Mouse (Mus musculus) small intestine, adult 2 months (tissue): ENCODE results near the gene Mccc1. TPM values are rescaled to one million over a fixed set of nuclear protein-coding genes. Genes with fewer than 3 reads are reported as not detected.

ENCODE experiments used
- H3K27ac ChIP-seq: fragments of 200-500 bp; 2 replicates; pipeline ENCODE4 v1.5.1; 2012; ENCODE audit warnings: low read depth, low read length, control low read depth, inconsistent platforms; ENCODE audit not compliant: insufficient read depth
- H3K27me3 ChIP-seq: fragments of 200-500 bp; 2 replicates; pipeline ENCODE4 v1.6.1; 2012; ENCODE audit warnings: mild to moderate bottlenecking, moderate library complexity, low read length, inconsistent platforms; ENCODE audit not compliant: control insufficient read depth, insufficient read depth
- H3K36me3 ChIP-seq: fragments of 200-500 bp; 2 replicates; pipeline ENCODE4 v1.6.1; 2012; ENCODE audit warnings: mild to moderate bottlenecking, low read length, control low read depth, inconsistent platforms; ENCODE audit not compliant: control insufficient read depth, insufficient read depth
- H3K4me1 ChIP-seq: fragments of 200-500 bp; 2 replicates; pipeline ENCODE4 v1.6.1; 2012; ENCODE audit warnings: low read length, inconsistent platforms, mixed read lengths; ENCODE audit not compliant: control insufficient read depth, insufficient read depth, insufficient read length
- H3K4me3 ChIP-seq: fragments of 200-500 bp; 2 replicates; pipeline ENCODE4 v1.5.1; 2012; ENCODE audit warnings: low read depth, mild to moderate bottlenecking, control low read depth, inconsistent platforms, low read length, moderate library complexity
- CTCF ChIP-seq: fragments of 200-500 bp; IDR thresholded peaks from 2 replicates; pipeline ENCODE4 v1.5.1; 2012; ENCODE audit warnings: low read depth, mild to moderate bottlenecking, control low read depth, inconsistent platforms, low read length, moderate library complexity, mixed read lengths; ENCODE audit not compliant: insufficient replicate concordance, insufficient read length; ENCODE audit errors: extremely low read depth
- POLR2A ChIP-seq: fragments of 200-500 bp; IDR thresholded peaks from 2 replicates; pipeline ENCODE4 v1.6.1; 2012; ENCODE audit warnings: low read depth, mild to moderate bottlenecking, control low read depth, inconsistent platforms, low read length, moderate library complexity
- WGBS: fragments of 180-500 bp; shearing (Covaris S2); methylation state at CpG from one replicate; pipeline ENCODE4 v1.1.7; 2018; 5-methylcytosine and 5-hydroxymethylcytosine counted together
- polyA plus RNA-seq: library from polyadenylated mRNA; depleted of rRNA; stranded (reverse); fragments of >200 nt; gene quantifications from 2 replicates; pipeline ENCODE4 v1.2.3, GENCODE M21; 2012

The Mccc1 gene
- polyA plus RNA-seq, 1 experiment = 7.1 TPM

- Histone ChIP-seq H3K27me3 (no peaks in the 10 kb centered on the region), H3K4me3 (no peak overlapping the region), H3K27ac (no peak overlapping the region), H3K4me1 (no peaks in the 10 kb centered on the region), H3K36me3 (no peaks in the 10 kb centered on the region)
- TF ChIP-seq CTCF (no peak), POLR2A (no peak)
- 75% methylated on average over 3 of the region's 3 CpGs for WGBS
These were observed 10.8 kb upstream of the Mccc1 start for GRCm38 (mm10) chr3:36011239-36011638.

- Histone ChIP-seq H3K4me1 (no peaks in the 10 kb centered on the region), H3K27me3 (no peaks in the 10 kb centered on the region), H3K36me3 (no peaks in the 10 kb centered on the region), H3K4me3 (no peak overlapping the region), H3K27ac (no peak overlapping the region)
- WGBS = 65% methylated on average over 4 of the region's 4 CpGs
- TF ChIP-seq CTCF (no peak), POLR2A (no peak)
These were observed 8.1 kb upstream of the Mccc1 start for GRCm38 (mm10) chr3:36008411-36009154.

- no peaks in the 10 kb centered on the region for H3K27me3 ChIP-seq
- H3K4me1 ChIP-seq = no peaks in the 10 kb centered on the region
- 41% methylated on average over 4 of the region's 4 CpGs for WGBS
These were observed 3.8 kb upstream of the Mccc1 start for GRCm38 (mm10) chr3:36004028-36004895.

GRCm38 (mm10) chr3:35994552-35995531 lies 5.6 kb downstream of the Mccc1 start:
- Histone ChIP-seq H3K36me3 (peaks cover 9% of the 10 kb centered on the region), H3K4me1 (no peaks in the 10 kb centered on the region), H3K4me3 (no peak overlapping the region), H3K27ac (no peak overlapping the region; the same call in 1 of the 2 replicates), H3K27me3 (no peaks in the 10 kb centered on the region)
- TF ChIP-seq POLR2A (no peak), CTCF (no peak)
- WGBS = 56% methylated on average over 11 of the region's 11 CpGs

More at GRCm38 (mm10) chr3:36004028-36004895, 3.8 kb upstream of the Mccc1 start:
- Histone ChIP-seq H3K27ac (no peak overlapping the region), H3K36me3 (no peaks in the 10 kb centered on the region), H3K4me3 (no peak overlapping the region)
- TF ChIP-seq POLR2A (no peak), CTCF (no peak)

- H3K27ac ChIP-seq = no peak overlapping the region
- H3K36me3 ChIP-seq = peaks cover 22% of the 10 kb centered on the region
- H3K4me3 ChIP-seq = no peak overlapping the region
- TF ChIP-seq CTCF (no peak), POLR2A (no peak)
- no peaks in the 10 kb centered on the region for H3K27me3 ChIP-seq
- H3K4me1 ChIP-seq = no peaks in the 10 kb centered on the region
- WGBS = 91% methylated on average over 7 of the region's 7 CpGs
These were observed 9.8 kb downstream of the Mccc1 start for GRCm38 (mm10) chr3:35990715-35991114.

GRCm38 (mm10) chr3:35988031-35988430 lies 12.4 kb downstream of the Mccc1 start:
- peaks cover 30% of the 10 kb centered on the region for H3K36me3 ChIP-seq
- WGBS = 96% methylated on average over 6 of the region's 6 CpGs
- no peaks in the 10 kb centered on the region for H3K27me3 ChIP-seq
- no peaks in the 10 kb centered on the region for H3K4me1 ChIP-seq
- TF ChIP-seq POLR2A = no peak
- TF ChIP-seq CTCF = no peak
- H3K27ac ChIP-seq = no peak overlapping the region
- H3K4me3 ChIP-seq = no peak overlapping the region
